Mouse (Mus musculus): ENCODE results near the gene Atxn7l2. TPM values are rescaled to one million over a fixed set of nuclear protein-coding genes. Genes with fewer than 3 reads are reported as not detected.

The Atxn7l2 gene
- total RNA-seq, 1 experiment: 9.5 TPM

DNA sequence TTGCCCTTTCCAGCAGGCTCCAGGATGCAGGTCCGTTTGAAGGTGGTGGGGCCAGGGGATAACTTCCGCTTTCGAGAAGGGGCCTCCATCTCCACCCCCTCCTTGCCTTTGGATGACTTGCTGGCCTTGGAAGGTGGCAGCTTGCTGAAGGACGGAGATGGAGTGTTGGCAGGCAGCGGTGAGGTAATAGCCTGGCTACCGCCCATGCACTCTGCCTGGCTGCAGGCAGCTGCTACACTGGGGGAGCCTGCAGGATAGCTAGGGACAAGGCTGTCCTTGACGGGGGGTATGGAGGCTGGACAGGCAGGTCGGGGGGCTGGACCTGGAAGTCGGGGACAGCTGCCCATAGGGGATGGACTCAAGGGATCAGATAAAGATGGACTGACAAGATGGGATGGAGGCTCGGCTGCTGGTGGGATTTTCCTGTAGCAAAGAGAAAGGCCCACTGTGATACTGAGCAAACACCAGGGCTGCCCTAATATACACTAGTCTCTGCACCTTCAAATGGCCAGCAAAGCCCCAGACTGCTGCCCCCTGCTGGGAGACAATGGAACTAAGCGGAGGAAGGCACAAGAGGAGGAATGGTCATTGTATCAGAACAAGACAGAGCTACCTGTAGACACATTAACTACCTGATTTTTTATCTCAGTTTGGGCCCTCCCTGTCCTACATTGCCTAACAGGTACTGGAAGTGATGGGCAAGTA, 7.0 kb downstream of the Atxn7l2 start:
- Histone ChIP-seq H3K36me3 (ENCODE audit: control insufficient read depth, insufficient read depth, low read length, poor library complexity, severe bottlenecking) (peaks cover 26% of the 10 kb centered on the region; the same call in 1 of the 2 replicates), H3K9ac (ENCODE audit: insufficient read depth, low read depth, low read length, poor library complexity, severe bottlenecking) (no peak overlapping the region), H3K4me1 (ENCODE audit: control insufficient read depth in 2 of 2, insufficient read depth in 2 of 2, low read length in 2 of 2, poor library complexity in 1 of 2) (peaks cover 2 to 26% of the 10 kb centered on the region in 2 experiments; a peak in 3 of 4 replicates), H3K4me3 (ENCODE audit: insufficient read depth in 1 of 2, low read depth in 1 of 2, low read length in 2 of 2, poor library complexity in 1 of 2, severe bottlenecking in 1 of 2) (no peak overlapping the region), H3K9me3 (ENCODE audit: control insufficient read depth, insufficient read depth, low read depth, low read length) (no peaks in the 10 kb centered on the region), H3K27ac (ENCODE audit: insufficient read depth, low read depth, low read length, poor library complexity, severe bottlenecking) (no peak overlapping the region)
- no peak for TF ChIP-seq CHD2 (IDR thresholded peaks at IDR 0.05; ENCODE audit: low read depth, low read length)
- no peak for TF ChIP-seq HCFC1 (IDR thresholded peaks at IDR 0.05; ENCODE audit: borderline replicate concordance, insufficient read depth, low read length)
- no peak for TF ChIP-seq ZNF384 (IDR thresholded peaks at IDR 0.05; ENCODE audit: low read depth, low read length)
- no peak for TF ChIP-seq MAFK (IDR thresholded peaks at IDR 0.05; ENCODE audit: insufficient read depth, low read depth, low read length)
- no peak for TF ChIP-seq ZC3H11A (IDR thresholded peaks at IDR 0.05; ENCODE audit: borderline replicate concordance, low read depth, low read length)
- in situ Hi-C loops (cut with MboI; ENCODE audit: low sequenced_read_pairs in 2 of 2, unreplicated experiment in 2 of 2): no loop called here
- no peak for DNase-seq (ENCODE audit: low read depth, low spot score)

DNA sequence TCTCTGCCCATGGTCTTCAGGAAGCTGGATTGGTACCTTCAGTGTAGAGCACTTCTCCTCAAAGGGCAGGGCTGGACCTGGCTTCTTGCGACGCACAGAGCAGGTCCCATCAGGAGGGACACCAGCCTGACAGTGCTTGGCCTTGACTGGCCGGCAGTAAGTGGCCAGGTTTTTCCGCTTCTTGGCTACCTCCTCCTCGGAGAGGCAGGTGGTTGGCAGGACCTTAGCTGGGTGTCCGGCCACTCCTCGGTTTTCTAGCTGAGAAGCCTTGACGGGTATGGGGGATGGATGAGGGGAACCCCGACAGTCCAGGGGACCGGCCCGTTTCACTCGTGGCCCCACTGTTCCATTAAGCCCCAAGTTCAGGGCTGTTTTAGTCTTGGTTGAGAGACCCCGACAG, 7.5 kb downstream of the Atxn7l2 start:
- in situ Hi-C loops (cut with MboI; ENCODE audit: low sequenced_read_pairs in 2 of 2, unreplicated experiment in 2 of 2): no loop called here
- Histone ChIP-seq H3K4me1 (ENCODE audit: control insufficient read depth in 2 of 2, insufficient read depth in 2 of 2, low read length in 2 of 2, poor library complexity in 1 of 2) (peaks cover 2 to 26% of the 10 kb centered on the region in 2 experiments; a peak in 3 of 4 replicates), H3K27ac (ENCODE audit: insufficient read depth, low read depth, low read length, poor library complexity, severe bottlenecking) (no peak overlapping the region), H3K9ac (ENCODE audit: insufficient read depth, low read depth, low read length, poor library complexity, severe bottlenecking) (no peak overlapping the region), H3K4me3 (ENCODE audit: insufficient read depth in 1 of 2, low read depth in 1 of 2, low read length in 2 of 2, poor library complexity in 1 of 2, severe bottlenecking in 1 of 2) (no peak overlapping the region), H3K9me3 (ENCODE audit: control insufficient read depth, insufficient read depth, low read depth, low read length) (no peaks in the 10 kb centered on the region), H3K36me3 (ENCODE audit: control insufficient read depth, insufficient read depth, low read length, poor library complexity, severe bottlenecking) (peaks cover 25% of the 10 kb centered on the region; the same call in 1 of the 2 replicates)
- DNase-seq (ENCODE audit: low read depth, low spot score): no peak
- TF ChIP-seq CHD2 (IDR thresholded peaks at IDR 0.05; ENCODE audit: low read depth, low read length) (no peak), MAFK (IDR thresholded peaks at IDR 0.05; ENCODE audit: insufficient read depth, low read depth, low read length) (no peak), ZNF384 (IDR thresholded peaks at IDR 0.05; ENCODE audit: low read depth, low read length) (no peak), HCFC1 (IDR thresholded peaks at IDR 0.05; ENCODE audit: borderline replicate concordance, insufficient read depth, low read length) (no peak), ZC3H11A (IDR thresholded peaks at IDR 0.05; ENCODE audit: borderline replicate concordance, low read depth, low read length) (no peak)

DNA sequence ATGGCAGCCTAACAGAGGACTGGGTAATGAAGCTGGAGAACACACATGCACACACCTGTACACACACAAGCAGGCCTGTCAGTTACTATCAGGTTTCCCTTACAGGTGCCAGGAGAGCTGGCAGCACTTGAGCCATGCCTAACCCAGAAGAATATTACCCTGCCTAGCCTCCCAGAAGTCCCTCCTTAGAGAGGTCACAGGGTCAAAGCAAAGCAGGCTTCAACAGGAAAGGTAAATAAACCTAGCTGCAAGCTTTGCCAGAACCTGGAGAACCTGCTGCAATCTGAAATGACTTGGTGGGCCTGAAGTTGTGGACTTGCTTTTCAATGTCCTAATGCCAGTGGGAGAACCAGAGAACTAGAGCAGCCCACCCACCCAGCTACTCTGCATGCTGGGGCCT, 8.2 kb downstream of the Atxn7l2 start:
- no peak overlapping the region for H3K27ac ChIP-seq (ENCODE audit: insufficient read depth, low read depth, low read length, poor library complexity, severe bottlenecking)
- in situ Hi-C loops (cut with MboI; ENCODE audit: low sequenced_read_pairs in 2 of 2, unreplicated experiment in 2 of 2): no loop called here

DNA sequence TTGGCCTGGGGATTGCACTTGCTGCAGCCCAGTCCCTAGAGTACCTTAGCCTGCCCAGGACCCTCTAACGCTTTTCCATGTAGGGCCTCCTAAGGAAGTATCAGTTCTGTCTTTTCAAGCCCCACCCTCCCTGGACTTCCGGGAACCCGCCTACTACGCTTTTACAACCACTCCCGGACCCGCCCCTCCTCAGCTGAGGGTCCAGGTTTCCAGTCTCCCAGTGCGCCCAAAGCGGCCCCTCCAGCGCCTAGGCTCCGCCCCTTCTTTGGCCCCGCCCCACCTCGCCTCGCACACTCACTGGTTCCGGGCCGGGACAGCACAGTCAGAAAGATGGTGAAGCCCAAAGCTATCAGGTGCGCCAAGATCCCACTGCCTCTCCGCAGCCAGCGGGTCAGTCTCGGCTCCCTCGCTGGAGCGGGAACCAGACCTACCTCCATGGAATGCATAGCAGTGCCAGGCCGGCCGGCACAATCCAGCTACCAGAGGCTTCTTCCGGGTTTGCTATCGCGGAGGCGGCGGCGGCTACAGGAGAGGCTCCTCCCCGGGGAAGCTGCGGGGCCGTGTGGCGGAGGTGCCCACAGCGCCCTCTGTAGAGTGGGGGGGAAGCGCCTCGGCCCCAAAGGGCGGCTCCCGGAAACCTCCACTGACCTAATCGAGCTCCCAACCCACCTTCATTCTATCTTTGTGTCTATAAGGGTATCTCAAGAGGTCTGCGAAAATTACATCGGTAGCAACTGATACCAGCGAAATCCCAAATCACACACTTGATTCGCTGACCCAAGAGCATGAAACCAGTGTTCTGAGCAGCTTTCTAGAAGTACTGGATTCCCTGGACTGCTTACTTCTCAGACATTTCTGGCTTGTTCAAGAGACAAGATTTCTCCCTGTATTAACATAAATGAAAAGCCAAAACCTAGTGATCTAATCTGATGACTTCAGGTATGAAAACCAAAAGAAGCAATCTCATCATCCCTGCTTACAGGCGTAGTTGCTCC, 10.1 kb downstream of the Atxn7l2 start, which contains the start of gene Cyb561d1:
Gene Cyb561d1 (minus strand): TSS at position 884 of the 995 bp plus-strand sequence.
- no peaks in the 10 kb centered on the region for H3K9me3 ChIP-seq (ENCODE audit: control insufficient read depth, insufficient read depth, low read depth, low read length)
- peak within 1 kb of the TSS; percentile 89 for H3K9ac ChIP-seq (ENCODE audit: insufficient read depth, low read depth, low read length, poor library complexity, severe bottlenecking)
- peak within 1 kb of the TSS; percentile 89 to 96 for H3K4me3 ChIP-seq (ENCODE audit: insufficient read depth in 1 of 2, low read depth in 1 of 2, low read length in 2 of 2, poor library complexity in 1 of 2, severe bottlenecking in 1 of 2)
- peak; percentile 96 for DNase-seq (ENCODE audit: low read depth, low spot score)
- in situ Hi-C loops (cut with MboI; ENCODE audit: low sequenced_read_pairs in 2 of 2, unreplicated experiment in 2 of 2): no loop called here
- H3K27ac ChIP-seq (ENCODE audit: insufficient read depth, low read depth, low read length, poor library complexity, severe bottlenecking): peak within 1 kb of the TSS; percentile 70
- peaks cover 2 to 25% of the 10 kb centered on the region in 2 experiments; a peak in 3 of 4 replicates for H3K4me1 ChIP-seq (ENCODE audit: control insufficient read depth in 2 of 2, insufficient read depth in 2 of 2, low read length in 2 of 2, poor library complexity in 1 of 2)
- H3K36me3 ChIP-seq (ENCODE audit: control insufficient read depth, insufficient read depth, low read length, poor library complexity, severe bottlenecking): peaks cover 10% of the 10 kb centered on the region; the same call in 1 of the 2 replicates
- TF ChIP-seq CHD2 (IDR thresholded peaks at IDR 0.05; ENCODE audit: low read depth, low read length) (no peak), HCFC1 (IDR thresholded peaks at IDR 0.05; ENCODE audit: borderline replicate concordance, insufficient read depth, low read length) (0 out of 2 replicates have a peak, but pooled peaks have one; percentile 13)

More for the DNA sequence above, 8.2 kb downstream of the Atxn7l2 start:
- H3K4me3 ChIP-seq (ENCODE audit: insufficient read depth in 1 of 2, low read depth in 1 of 2, low read length in 2 of 2, poor library complexity in 1 of 2, severe bottlenecking in 1 of 2): no peak overlapping the region
- H3K9me3 ChIP-seq (ENCODE audit: control insufficient read depth, insufficient read depth, low read depth, low read length): no peaks in the 10 kb centered on the region
- peaks cover 2 to 24% of the 10 kb centered on the region in 2 experiments; a peak in 3 of 4 replicates for H3K4me1 ChIP-seq (ENCODE audit: control insufficient read depth in 2 of 2, insufficient read depth in 2 of 2, low read length in 2 of 2, poor library complexity in 1 of 2)
- no peak for TF ChIP-seq MAFK (IDR thresholded peaks at IDR 0.05; ENCODE audit: insufficient read depth, low read depth, low read length)
- TF ChIP-seq CHD2 (IDR thresholded peaks at IDR 0.05; ENCODE audit: low read depth, low read length): no peak
- no peak for TF ChIP-seq HCFC1 (IDR thresholded peaks at IDR 0.05; ENCODE audit: borderline replicate concordance, insufficient read depth, low read length)
- TF ChIP-seq ZNF384 (IDR thresholded peaks at IDR 0.05; ENCODE audit: low read depth, low read length): no peak
- no peak for TF ChIP-seq ZC3H11A (IDR thresholded peaks at IDR 0.05; ENCODE audit: borderline replicate concordance, low read depth, low read length)
- H3K36me3 ChIP-seq (ENCODE audit: control insufficient read depth, insufficient read depth, low read length, poor library complexity, severe bottlenecking): peaks cover 20% of the 10 kb centered on the region; the same call in 1 of the 2 replicates
- no peak for DNase-seq (ENCODE audit: low read depth, low spot score)
- H3K9ac ChIP-seq (ENCODE audit: insufficient read depth, low read depth, low read length, poor library complexity, severe bottlenecking): no peak overlapping the region

Measured in ES-E14 (cell line).